Mouse (Mus musculus) brown adipose tissue, adult 24 weeks (tissue): ENCODE measurements around the gene Scyl2. TPM values are rescaled to one million over a fixed set of nuclear protein-coding genes. Genes with fewer than 3 reads are reported as not detected.
"Not testable (repeated sequence)": the region's sequence is repeated elsewhere in the genome, so short reads cannot be mapped to it uniquely, and the experiment has no call there.

Experiments used
- H3K27ac ChIP-seq: fragments of 200-500 bp; replicated peaks from 2 replicates; pipeline ENCODE4 v1.5.1; 2012; ENCODE audit warnings: low read depth, mild to moderate bottlenecking, low read length
- H3K4me1 ChIP-seq: fragments of 200-500 bp; 2 replicates; pipeline ENCODE4 v1.6.1; 2012; ENCODE audit warnings: low read length, mixed read lengths; ENCODE audit not compliant: control insufficient read depth, insufficient read depth, insufficient read length
- H3K4me3 ChIP-seq: fragments of 200-500 bp; 2 replicates; pipeline ENCODE4 v1.5.1; 2012; ENCODE audit warnings: low read depth, mild to moderate bottlenecking, low read length, moderate library complexity; ENCODE audit not compliant: insufficient read depth
- polyA plus RNA-seq: library from polyadenylated mRNA; stranded (reverse); fragments of >200 nt; gene quantifications from 2 replicates; pipeline ENCODE4 v1.2.4, GENCODE M21; 2012; ENCODE audit not compliant: missing spikeins, insufficient read depth, insufficient read length

Scyl2 gene
- 15.6 and 19.9 TPM in 2 replicates for polyA plus RNA-seq

DNA sequence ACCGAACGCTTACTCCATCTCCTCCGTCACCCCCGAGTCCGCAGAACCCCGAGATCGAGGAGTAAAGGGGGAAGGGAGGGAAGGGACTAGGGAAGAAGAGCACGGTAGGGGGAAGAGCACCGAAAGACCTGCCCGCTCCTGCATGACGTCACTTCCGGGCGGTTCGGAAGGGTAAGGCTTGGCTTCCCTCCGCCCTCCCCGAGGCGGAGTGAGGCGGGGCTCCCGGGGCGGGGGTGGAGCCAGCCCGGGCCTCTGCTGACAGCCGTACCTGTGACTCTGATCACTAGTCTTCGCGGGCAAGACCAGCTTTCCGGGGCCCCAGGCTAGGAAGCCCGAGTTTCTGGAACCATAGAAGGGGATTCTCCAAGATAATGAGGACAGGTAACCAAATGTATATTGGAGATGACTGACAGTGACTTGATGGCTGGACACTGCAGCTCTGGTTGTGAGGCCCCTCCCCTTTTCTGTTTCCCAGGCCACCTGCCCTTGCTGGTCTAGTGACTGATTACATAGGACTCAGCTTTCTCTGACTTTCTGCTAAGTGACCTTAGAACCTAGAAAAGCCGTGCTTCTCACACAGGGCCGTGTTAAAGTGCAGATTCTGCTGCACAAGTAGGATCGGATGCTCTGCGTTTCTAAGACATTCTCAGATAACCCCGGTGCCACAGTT is at the start of gene Scyl2:
TSS of gene Scyl2 (minus strand) at position 147 of the 670 bp plus-strand sequence.
- peak within 1 kb of the TSS; percentile 82 for H3K27ac ChIP-seq
- peak within 1 kb of the TSS; percentile 98 for H3K4me3 ChIP-seq
- H3K4me1 ChIP-seq, result no peaks in the 10 kb centered on the region

- peak within 1 kb of the TSS; percentile 62 for H3K27ac ChIP-seq
Observed at GRCm38 (mm10) chr10:89732001-89732794, 46.1 kb upstream of the Scyl2 start, which contains the start of gene Actr6. TSS of gene Actr6 (minus strand) at chr10:89732295.

DNA sequence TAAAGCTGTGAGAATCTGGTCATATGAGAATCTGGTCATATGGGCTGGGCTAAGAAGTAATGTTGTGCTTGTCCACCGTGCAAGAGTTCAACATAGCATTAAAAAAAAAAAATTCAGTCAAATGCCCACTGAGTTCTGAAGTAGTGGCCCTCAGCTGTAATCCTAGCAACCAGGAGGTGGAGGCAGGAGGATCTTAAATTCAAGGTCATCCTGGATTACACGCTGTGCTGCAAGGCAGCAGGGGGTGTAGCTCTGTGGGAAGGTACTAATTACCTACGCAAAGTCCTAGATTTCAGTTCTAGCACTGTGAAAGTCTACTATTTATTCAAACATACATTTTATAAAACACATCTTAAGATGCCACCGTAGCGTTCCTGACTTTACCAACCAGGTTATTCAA is 45.3 kb upstream of the Scyl2 start:
- H3K4me1 ChIP-seq, result peaks cover 3% of the 10 kb centered on the region; the same call in 1 of the 2 replicates
- H3K27ac ChIP-seq, result no peak overlapping the region
- peak overlapping the region; percentile 99 for H3K4me3 ChIP-seq

More at GRCm38 (mm10) chr10:89732001-89732794, 46.1 kb upstream of the Scyl2 start, which contains the start of gene Actr6:
- Histone ChIP-seq H3K4me1 (peaks cover 3% of the 10 kb centered on the region; the same call in 1 of the 2 replicates), H3K4me3 (peak within 1 kb of the TSS; percentile 99)

- H3K4me3 ChIP-seq, result no peak overlapping the region
- peaks cover 3% of the 10 kb centered on the region; the same call in 1 of the 2 replicates for H3K4me1 ChIP-seq
- no peak overlapping the region for H3K27ac ChIP-seq
Observed at GRCm38 (mm10) chr10:89730386-89730785, 44.3 kb upstream of the Scyl2 start.

GRCm38 (mm10) chr10:89722247-89723195 is 36.4 kb upstream of the Scyl2 start:
- H3K4me3 ChIP-seq, result peak overlapping the region; percentile 55
- H3K27ac ChIP-seq, result peak overlapping the region; percentile 99
- peaks cover 4% of the 10 kb centered on the region; the same call in 1 of the 2 replicates for H3K4me1 ChIP-seq

DNA sequence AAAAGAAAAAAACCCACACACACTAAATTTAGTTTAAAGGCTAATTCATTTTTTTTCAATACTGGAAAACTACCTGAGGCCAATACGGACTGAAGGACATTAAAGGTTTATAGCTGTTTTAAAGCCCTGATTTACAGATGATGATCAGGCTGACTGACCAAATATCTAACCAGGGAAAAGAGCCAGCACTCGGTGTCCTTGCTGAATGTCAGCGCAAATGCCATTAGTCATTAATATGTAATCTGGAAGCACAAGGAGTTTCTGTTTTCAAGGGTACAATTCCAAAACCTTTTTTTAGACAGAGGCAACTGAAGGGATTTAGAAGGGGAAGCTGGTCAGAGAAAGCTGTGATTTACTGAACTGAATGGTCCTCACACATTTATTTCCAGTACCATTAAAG is 34.7 kb upstream of the Scyl2 start:
- Histone ChIP-seq H3K27ac (0 out of 2 replicates have a peak overlapping the region, but pooled peaks have one; percentile 30), H3K4me3 (no peak overlapping the region), H3K4me1 (peaks cover 4% of the 10 kb centered on the region; the same call in 1 of the 2 replicates)

DNA sequence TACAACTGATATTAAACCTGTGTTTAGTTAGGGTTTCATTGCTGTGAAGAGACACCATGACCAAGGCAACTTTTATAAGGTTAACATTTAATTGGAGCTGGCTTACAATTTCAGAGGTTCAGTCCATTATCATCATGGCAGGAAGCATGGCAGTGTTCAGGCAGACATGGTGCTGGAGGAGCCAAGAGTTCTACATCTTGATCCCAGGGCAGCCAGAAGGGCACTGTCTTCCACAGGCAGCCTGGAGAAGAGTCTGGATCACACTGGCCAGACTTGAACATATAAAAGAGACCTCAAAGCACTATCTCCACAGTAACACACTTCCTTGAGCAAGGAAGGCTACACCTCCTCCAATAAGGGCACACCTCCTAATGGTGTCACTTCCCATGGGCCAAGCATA is 34.2 kb upstream of the Scyl2 start:
- Histone ChIP-seq H3K27ac (peak overlapping the region; percentile 40), H3K4me3 (no peak overlapping the region), H3K4me1 (peaks cover 4% of the 10 kb centered on the region; the same call in 1 of the 2 replicates)

- H3K27ac ChIP-seq, result no peak overlapping the region
- no peaks in the 10 kb centered on the region for H3K4me1 ChIP-seq
- no peak overlapping the region for H3K4me3 ChIP-seq
Observed at GRCm38 (mm10) chr10:89714910-89715309, 28.8 kb upstream of the Scyl2 start.

DNA sequence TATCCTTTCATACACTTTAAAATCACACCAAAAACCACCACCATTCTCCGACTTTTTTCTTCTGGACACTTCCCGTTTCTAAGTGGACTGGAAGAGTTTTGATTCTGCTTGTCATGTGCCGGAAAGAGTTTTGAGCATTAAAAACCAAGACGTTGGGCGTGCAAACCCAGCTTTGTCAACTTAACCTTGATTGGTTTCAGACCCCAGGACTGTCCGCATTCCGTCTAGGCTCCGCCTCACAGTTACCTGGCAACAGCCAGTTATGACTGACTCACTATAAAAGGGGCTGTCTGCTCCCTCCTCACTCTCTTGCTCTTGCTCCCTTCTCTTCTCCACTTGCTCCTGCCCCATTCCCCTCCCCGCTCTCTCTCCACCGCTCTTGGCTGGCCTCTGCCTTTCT is 22.6 kb upstream of the Scyl2 start:
- Histone ChIP-seq H3K4me1 (no peaks in the 10 kb centered on the region), H3K27ac (no peak overlapping the region), H3K4me3 (no peak overlapping the region)

GRCm38 (mm10) chr10:89707397-89707796 is 21.3 kb upstream of the Scyl2 start:
- no peak overlapping the region for H3K27ac ChIP-seq

GRCm38 (mm10) chr10:89703042-89703441 is 17.0 kb upstream of the Scyl2 start:
- Histone ChIP-seq H3K4me1 (no peaks in the 10 kb centered on the region), H3K4me3 (no peak overlapping the region), H3K27ac (no peak overlapping the region)

More at GRCm38 (mm10) chr10:89707397-89707796, 21.3 kb upstream of the Scyl2 start:
- no peak overlapping the region for H3K4me3 ChIP-seq
- no peaks in the 10 kb centered on the region for H3K4me1 ChIP-seq

DNA sequence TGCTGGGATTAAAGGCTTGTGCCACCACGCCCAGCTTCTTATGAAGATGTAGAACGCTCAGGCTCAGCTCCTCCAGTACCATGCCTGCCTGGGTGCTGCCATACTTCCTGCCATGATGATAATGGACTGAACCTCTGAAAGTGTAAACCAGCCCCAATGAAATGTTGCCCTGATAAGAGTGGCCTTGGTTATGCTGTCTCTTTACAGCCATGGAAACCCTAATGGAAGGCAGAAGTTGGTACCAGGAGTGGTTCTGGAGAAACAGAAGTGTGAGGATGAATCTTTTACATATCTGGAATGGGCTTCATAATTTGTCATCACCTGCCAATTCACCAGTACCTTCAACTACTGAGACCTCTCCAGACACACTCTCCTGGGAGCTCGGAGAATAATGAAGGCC is 11.9 kb upstream of the Scyl2 start:
- no peak overlapping the region for H3K4me3 ChIP-seq
- no peak overlapping the region for H3K27ac ChIP-seq
- H3K4me1 ChIP-seq, result no peaks in the 10 kb centered on the region

DNA sequence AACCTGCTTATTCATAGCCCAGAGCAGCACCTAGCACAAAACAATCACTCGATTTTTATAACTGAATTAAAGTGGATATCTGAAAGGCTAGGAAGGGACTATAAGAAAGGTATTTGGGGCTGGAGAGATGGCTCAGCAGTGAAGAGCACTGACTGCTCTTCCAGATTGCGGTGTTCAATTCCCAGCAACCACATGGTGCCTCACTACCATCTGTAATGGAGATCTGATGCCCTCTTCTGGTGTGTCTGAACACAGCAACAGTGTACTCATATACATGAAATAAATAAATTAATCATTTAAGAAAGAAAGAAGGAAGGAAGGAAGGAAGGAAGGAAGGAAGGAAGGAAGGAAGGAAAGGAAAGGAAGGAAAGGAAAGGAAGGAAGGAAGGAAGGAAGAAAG is 10.2 kb upstream of the Scyl2 start:
- H3K27ac ChIP-seq, H3K4me3 ChIP-seq, H3K4me1 ChIP-seq: not testable (repeated sequence)

DNA sequence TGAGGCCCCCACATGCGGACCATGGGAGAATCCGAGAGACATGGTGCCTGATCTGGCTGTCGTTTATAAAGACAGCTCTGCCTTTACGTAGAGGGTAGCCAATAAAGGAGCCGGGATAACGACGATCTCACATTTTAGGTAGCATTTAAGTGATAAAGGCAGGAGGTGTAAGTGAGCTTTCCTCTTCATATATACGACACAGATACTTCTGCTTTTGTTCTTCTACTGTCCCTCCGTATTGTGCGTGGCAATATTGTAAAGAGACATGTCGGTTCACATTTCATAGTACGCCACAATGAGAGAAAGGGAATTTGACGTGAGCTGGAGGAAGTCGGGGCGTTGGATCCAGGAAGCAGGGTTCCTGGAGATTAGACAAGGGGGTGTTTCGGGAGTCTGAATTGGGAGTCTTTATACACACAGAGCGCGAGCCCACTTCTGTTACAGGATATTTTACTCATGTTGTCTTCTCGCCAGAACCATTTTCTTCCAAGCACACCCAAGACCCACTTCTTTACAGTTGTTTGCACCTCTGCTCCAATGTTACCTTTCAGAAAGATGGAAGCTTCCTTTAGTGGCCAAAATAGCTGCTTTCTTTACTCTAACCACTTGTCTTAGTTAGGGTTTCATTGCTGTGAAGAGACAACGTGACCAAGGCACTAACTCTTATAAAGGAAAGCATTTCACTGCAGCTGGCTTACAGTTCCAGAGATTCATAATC is 9.3 kb upstream of the Scyl2 start:
- no peak overlapping the region for H3K27ac ChIP-seq
- H3K4me1 ChIP-seq, result no peaks in the 10 kb centered on the region
- no peak overlapping the region for H3K4me3 ChIP-seq
